Mouse (Mus musculus) heart, embryonic 15.5 days (tissue): ENCODE measurements around the gene Ap3s2. TPM values are rescaled to one million over a fixed set of nuclear protein-coding genes. Genes with fewer than 3 reads are reported as not detected.

ENCODE experiments used
- ATAC-seq: fragments of 200-750 bp; cut with Nextera tagmentation; replicated peaks from 2 replicates; pipeline ENCODE4 v1.8.0; 2017; ENCODE audit warnings: low read depth, moderate TSS enrichment; ENCODE audit not compliant: insufficient number of reproducible peaks, insufficient read depth, low FRiP score
- H3K27ac ChIP-seq: fragments of 300-500 bp; sonication (generic); 2 replicates; pipeline ENCODE4 v1.5.1; 2015; ENCODE audit warnings: mild to moderate bottlenecking, inconsistent platforms
- H3K27me3 ChIP-seq: fragments of 300-500 bp; sonication (generic); 2 replicates; pipeline ENCODE4 v1.6.1; 2015; ENCODE audit warnings: inconsistent platforms
- H3K36me3 ChIP-seq: fragments of 300-500 bp; sonication (generic); 2 replicates; pipeline ENCODE4 v1.6.1; 2015; ENCODE audit warnings: mild to moderate bottlenecking, inconsistent platforms
- H3K4me1 ChIP-seq: fragments of 300-500 bp; sonication (generic); replicated peaks from 2 replicates; pipeline ENCODE4 v1.6.1; 2015; ENCODE audit warnings: inconsistent platforms
- H3K4me2 ChIP-seq: fragments of 300-500 bp; sonication (generic); 2 replicates; pipeline ENCODE4 v1.6.1; 2015; ENCODE audit warnings: inconsistent platforms, mild to moderate bottlenecking, moderate library complexity
- H3K4me3 ChIP-seq: fragments of 300-500 bp; sonication (generic); 2 replicates; pipeline ENCODE4 v1.5.1; 2015; ENCODE audit warnings: mild to moderate bottlenecking, inconsistent platforms
- H3K9ac ChIP-seq: fragments of 300-500 bp; sonication (generic); 2 replicates; pipeline ENCODE4 v1.6.1; 2015; ENCODE audit warnings: mild to moderate bottlenecking, inconsistent platforms
- H3K9me3 ChIP-seq: fragments of 300-500 bp; sonication (generic); replicated peaks from 2 replicates; pipeline ENCODE4 v1.6.1; 2016; ENCODE audit warnings: inconsistent platforms
- WGBS: fragments of 180-500 bp; shearing (Covaris S2); methylation state at CpG from one replicate; pipeline ENCODE4 v1.1.7; 2015; ENCODE audit warnings: mixed read lengths; 5-methylcytosine and 5-hydroxymethylcytosine counted together
- polyA plus RNA-seq: library from polyadenylated mRNA; unstranded; fragments of >200 nt; fragmentation: Nextera tagmentation; extraction: Ambion mirVana; gene quantifications from 2 replicates; pipeline ENCODE4 v1.2.1, GENCODE M21; 2015

Ap3s2 gene
- polyA plus RNA-seq = 22.1 and 24.7 TPM in 2 replicates

GRCm38 (mm10) chr7:79920344-79920983 is at the start of gene Ap3s2:
Ap3s2 (minus strand) TSS chr7:79920649.
- Histone ChIP-seq H3K4me1 (peaks cover 10% of the 10 kb centered on the region), H3K9ac (peak within 1 kb of the TSS; percentile 80)
- 0% methylated on average over 34 of the region's 34 CpGs for WGBS

GRCm38 (mm10) chr7:79968326-79968725 is 47.9 kb upstream of the Ap3s2 start:
- no peaks in the 10 kb centered on the region for H3K36me3 ChIP-seq
- no peak for ATAC-seq
- H3K27me3 ChIP-seq = no peaks in the 10 kb centered on the region
- H3K4me1 ChIP-seq = no peaks in the 10 kb centered on the region
- H3K9ac ChIP-seq = no peak overlapping the region
- H3K9me3 ChIP-seq = no peaks in the 10 kb centered on the region
- WGBS = 69% methylated on average over 6 of the region's 6 CpGs
- no peak overlapping the region for H3K27ac ChIP-seq
- H3K4me3 ChIP-seq = no peak overlapping the region
- H3K4me2 ChIP-seq = no peak overlapping the region

More at GRCm38 (mm10) chr7:79920344-79920983, at the start of gene Ap3s2:
- H3K36me3 ChIP-seq = 0 out of 2 replicates have a peak, but pooled peaks cover 6% of the 10 kb centered on the region
- ATAC-seq = peak; percentile 88
- H3K4me3 ChIP-seq = peak within 1 kb of the TSS; percentile 87
- H3K4me2 ChIP-seq = peak within 1 kb of the TSS; percentile 73
- no peaks in the 10 kb centered on the region for H3K27me3 ChIP-seq
- H3K9me3 ChIP-seq = no peaks in the 10 kb centered on the region
- peak within 1 kb of the TSS; percentile 77 for H3K27ac ChIP-seq

- ATAC-seq = no peak
- WGBS = 50% methylated on average over 1 of the region's 1 CpGs
- no peak overlapping the region for H3K4me2 ChIP-seq
- no peaks in the 10 kb centered on the region for H3K4me1 ChIP-seq
- no peak overlapping the region for H3K9ac ChIP-seq
- H3K36me3 ChIP-seq = no peaks in the 10 kb centered on the region
- no peaks in the 10 kb centered on the region; the same call in 1 of the 2 replicates for H3K27me3 ChIP-seq
- no peaks in the 10 kb centered on the region for H3K9me3 ChIP-seq
- no peak overlapping the region for H3K4me3 ChIP-seq
- no peak overlapping the region for H3K27ac ChIP-seq
These were observed 41.2 kb upstream of the Ap3s2 start for GRCm38 (mm10) chr7:79961600-79961999.

GRCm38 (mm10) chr7:79956131-79956530 is 35.7 kb upstream of the Ap3s2 start:
- no peak overlapping the region for H3K4me2 ChIP-seq

GRCm38 (mm10) chr7:79954890-79955289 is 34.4 kb upstream of the Ap3s2 start:
- Histone ChIP-seq H3K27me3 (no peaks in the 10 kb centered on the region; the same call in 1 of the 2 replicates), H3K9me3 (no peaks in the 10 kb centered on the region), H3K4me1 (no peaks in the 10 kb centered on the region), H3K9ac (no peak overlapping the region), H3K36me3 (no peaks in the 10 kb centered on the region), H3K4me3 (no peak overlapping the region), H3K27ac (no peak overlapping the region), H3K4me2 (no peak overlapping the region)
- 100% methylated on average over 1 of the region's 1 CpGs for WGBS
- ATAC-seq = no peak

More at GRCm38 (mm10) chr7:79956131-79956530, 35.7 kb upstream of the Ap3s2 start:
- H3K9me3 ChIP-seq = no peaks in the 10 kb centered on the region
- H3K4me1 ChIP-seq = no peaks in the 10 kb centered on the region
- ATAC-seq = no peak
- no peaks in the 10 kb centered on the region; the same call in 1 of the 2 replicates for H3K27me3 ChIP-seq
- no peak overlapping the region for H3K4me3 ChIP-seq
- no peak overlapping the region for H3K9ac ChIP-seq
- no peaks in the 10 kb centered on the region for H3K36me3 ChIP-seq
- H3K27ac ChIP-seq = no peak overlapping the region
- WGBS = 77% methylated on average over 1 of the region's 1 CpGs

- no peaks in the 10 kb centered on the region for H3K27me3 ChIP-seq
- 76% methylated on average over 3 of the region's 3 CpGs for WGBS
- no peaks in the 10 kb centered on the region for H3K36me3 ChIP-seq
- H3K4me2 ChIP-seq = no peak overlapping the region
- no peak overlapping the region for H3K9ac ChIP-seq
- no peaks in the 10 kb centered on the region for H3K4me1 ChIP-seq
- H3K4me3 ChIP-seq = no peak overlapping the region
- no peaks in the 10 kb centered on the region for H3K9me3 ChIP-seq
- ATAC-seq = no peak
- no peak overlapping the region for H3K27ac ChIP-seq
These were observed 30.6 kb upstream of the Ap3s2 start for GRCm38 (mm10) chr7:79951038-79951437.

GRCm38 (mm10) chr7:79950236-79950635 is 29.8 kb upstream of the Ap3s2 start:
- H3K27me3 ChIP-seq = no peaks in the 10 kb centered on the region
- ATAC-seq = no peak
- H3K9me3 ChIP-seq = no peaks in the 10 kb centered on the region
- no peaks in the 10 kb centered on the region for H3K4me1 ChIP-seq
- no peak overlapping the region for H3K4me2 ChIP-seq
- H3K4me3 ChIP-seq = no peak overlapping the region
- 57% methylated on average over 6 of the region's 6 CpGs for WGBS
- H3K36me3 ChIP-seq = no peaks in the 10 kb centered on the region
- no peak overlapping the region for H3K9ac ChIP-seq
- no peak overlapping the region for H3K27ac ChIP-seq

GRCm38 (mm10) chr7:79935511-79936205 is 15.2 kb upstream of the Ap3s2 start:
- peak; percentile 37; the same call in 1 of the 2 replicates for ATAC-seq
- Histone ChIP-seq H3K4me3 (peak overlapping the region; percentile 74), H3K36me3 (no peaks in the 10 kb centered on the region), H3K4me2 (peak overlapping the region; percentile 83), H3K9ac (peak overlapping the region; percentile 68), H3K9me3 (no peaks in the 10 kb centered on the region), H3K27me3 (no peaks in the 10 kb centered on the region), H3K4me1 (peaks cover 18% of the 10 kb centered on the region), H3K27ac (peak overlapping the region; percentile 81)
- 15% methylated on average over 19 of the region's 19 CpGs for WGBS

GRCm38 (mm10) chr7:79934862-79935510 is 14.5 kb upstream of the Ap3s2 start, which contains the start of gene Arpin:
Arpin (minus strand) TSS chr7:79935359.
- ATAC-seq = peak; percentile 71
- no peaks in the 10 kb centered on the region for H3K9me3 ChIP-seq
- no peaks in the 10 kb centered on the region for H3K27me3 ChIP-seq
- WGBS = under 1% methylated on average over 32 of the region's 32 CpGs
- peak within 1 kb of the TSS; percentile 83 for H3K4me2 ChIP-seq
- no peaks in the 10 kb centered on the region for H3K36me3 ChIP-seq
- H3K27ac ChIP-seq = peak within 1 kb of the TSS; percentile 81
- H3K4me1 ChIP-seq = peaks cover 18% of the 10 kb centered on the region
- peak within 1 kb of the TSS; percentile 68 for H3K9ac ChIP-seq
- H3K4me3 ChIP-seq = peak within 1 kb of the TSS; percentile 74

GRCm38 (mm10) chr7:79934461-79934860 is 14.0 kb upstream of the Ap3s2 start:
- Histone ChIP-seq H3K9me3 (no peaks in the 10 kb centered on the region), H3K4me3 (peak overlapping the region; percentile 74), H3K36me3 (no peaks in the 10 kb centered on the region), H3K4me2 (peak overlapping the region; percentile 83), H3K27ac (peak overlapping the region; percentile 81), H3K4me1 (peaks cover 18% of the 10 kb centered on the region), H3K9ac (peak overlapping the region; percentile 68), H3K27me3 (no peaks in the 10 kb centered on the region)
- 30% methylated on average over 5 of the region's 5 CpGs for WGBS
- 0 out of 2 replicates have a peak, but pooled peaks have one; percentile 12 for ATAC-seq

- no peak for ATAC-seq
- WGBS = 70% methylated on average over 2 of the region's 2 CpGs
- no peaks in the 10 kb centered on the region for H3K9me3 ChIP-seq
- no peaks in the 10 kb centered on the region for H3K27me3 ChIP-seq
- H3K9ac ChIP-seq = no peak overlapping the region
- no peak overlapping the region for H3K27ac ChIP-seq
- H3K4me1 ChIP-seq = no peaks in the 10 kb centered on the region
- H3K36me3 ChIP-seq = peaks cover 30% of the 10 kb centered on the region; the same call in 1 of the 2 replicates
- H3K4me2 ChIP-seq = no peak overlapping the region
- no peak overlapping the region for H3K4me3 ChIP-seq
These were observed 8.1 kb upstream of the Ap3s2 start for GRCm38 (mm10) chr7:79928516-79929052.
